Mouse (Mus musculus) lung, adult 2 months (tissue): ENCODE results near the gene Gm8369.

Source experiments
- CTCF ChIP-seq: fragments of 200-500 bp; IDR thresholded peaks from 2 replicates; pipeline ENCODE4 v1.5.1; 2011; ENCODE audit warnings: mild to moderate bottlenecking, low read length, control low read depth; ENCODE audit not compliant: insufficient read depth
- POLR2A ChIP-seq: fragments of 200-500 bp; IDR thresholded peaks from 2 replicates; pipeline ENCODE4 v1.6.1; 2011; ENCODE audit warnings: low read depth, mild to moderate bottlenecking, control low read depth, low read length, borderline replicate concordance; ENCODE audit errors: extremely low read depth

- TF ChIP-seq CTCF (no peak), POLR2A (no peak)
Measured at GRCm38 (mm10) chr19:11491406-11492189, 5.9 kb downstream of the Gm8369 start.
